In genomic region chr17:47518205-47518604, GRCm38 (mm10) we compare ENCODE assay signal across 7 mouse cellular contexts. TPM values are rescaled to one million over a fixed set of nuclear protein-coding genes. Genes with fewer than 3 reads are reported as not detected.
DNase-seq lines count a peak whose midpoint lies in the region; ATAC-seq and TF ChIP-seq lines count a peak whose summit lies in the region.

No protein-coding gene starts in this region.

- H3K27ac ChIP-seq in forebrain, postnatal 0 days (ENCODE audit: low read depth, low read length): no peak overlapping the region; the same call in 1 of the 2 replicates
- peak overlapping the region; percentile 88 for H3K27ac ChIP-seq in intestine, embryonic 16.5 days (ENCODE audit: low read length)
- peak overlapping the region; percentile 99 for H3K27ac ChIP-seq in stomach, embryonic 14.5 days (ENCODE audit: low read length)
- H3K27ac ChIP-seq in layer of hippocampus, adult 2 months: no peak overlapping the region

- no peaks in the 10 kb centered on the region for H3K9me3 ChIP-seq in forebrain, postnatal 0 days (ENCODE audit: low read length)
- no peaks in the 10 kb centered on the region for H3K9me3 ChIP-seq in intestine, embryonic 16.5 days (ENCODE audit: control insufficient read depth, low read length)
- H3K9me3 ChIP-seq in stomach, embryonic 14.5 days (ENCODE audit: control insufficient read depth, low read depth, low read length): no peaks in the 10 kb centered on the region

- TF ChIP-seq CTCF in forebrain, postnatal 0 days (IDR thresholded peaks at IDR 0.05; ENCODE audit: low read depth): no peak
- TF ChIP-seq CTCF in layer of hippocampus, adult 2 months (conservative IDR thresholded peaks at IDR 0.05): no peak

- peak; percentile 6 for DNase-seq in thymus, postnatal 0 days (ENCODE audit: low spot score)
- DNase-seq in thymus, adult 18-20 months: no peak
- DNase-seq in forebrain, postnatal 0 days: no peak
- DNase-seq in cerebellum, adult 18-20 months: no peak
- no peak for DNase-seq in layer of hippocampus, adult 2 months (ENCODE audit: low spot score in 2 of 2)

- 19% methylated on average over 8 of the region's 8 CpGs for WGBS in forebrain, postnatal 0 days
- 13% methylated on average over 8 of the region's 8 CpGs for WGBS in intestine, embryonic 16.5 days
- 16% methylated on average over 8 of the region's 8 CpGs for WGBS in stomach, embryonic 14.5 days

- no peaks in the 10 kb centered on the region for H3K36me3 ChIP-seq in forebrain, postnatal 0 days (ENCODE audit: insufficient read depth)
- H3K36me3 ChIP-seq in intestine, embryonic 16.5 days (ENCODE audit: control insufficient read depth, insufficient read depth, low read length): no peaks in the 10 kb centered on the region
- no peaks in the 10 kb centered on the region for H3K36me3 ChIP-seq in stomach, embryonic 14.5 days (ENCODE audit: control insufficient read depth, insufficient read depth, low read length)

- no peak overlapping the region for H3K4me2 ChIP-seq in forebrain, postnatal 0 days (ENCODE audit: low read depth)
- H3K4me2 ChIP-seq in intestine, embryonic 16.5 days (ENCODE audit: low read depth, low read length): 0 out of 2 replicates have a peak overlapping the region, but pooled peaks have one; percentile 11
- 0 out of 2 replicates have a peak overlapping the region, but pooled peaks have one; percentile 20 for H3K4me2 ChIP-seq in stomach, embryonic 14.5 days (replicated peaks; ENCODE audit: low read depth, low read length)

- 0 out of 2 replicates have a peak overlapping the region, but pooled peaks have one; percentile 6 for H3K9ac ChIP-seq in forebrain, postnatal 0 days
- peak overlapping the region; percentile 34 for H3K9ac ChIP-seq in intestine, embryonic 16.5 days (ENCODE audit: low read depth, low read length)
- no peak overlapping the region for H3K9ac ChIP-seq in stomach, embryonic 14.5 days (replicated peaks; ENCODE audit: low read depth, low read length)

- peaks cover 10% of the 10 kb centered on the region; the same call in 1 of the 2 replicates for H3K4me1 ChIP-seq in forebrain, postnatal 0 days (ENCODE audit: insufficient read depth)
- H3K4me1 ChIP-seq in intestine, embryonic 16.5 days (ENCODE audit: control insufficient read depth, insufficient read depth, low read length): peaks cover 45% of the 10 kb centered on the region
- H3K4me1 ChIP-seq in stomach, embryonic 14.5 days (ENCODE audit: control insufficient read depth, insufficient read depth, low read length): peaks cover 51% of the 10 kb centered on the region

- H3K27me3 ChIP-seq in forebrain, postnatal 0 days (ENCODE audit: insufficient read depth, low read length): no peaks in the 10 kb centered on the region
- no peaks in the 10 kb centered on the region for H3K27me3 ChIP-seq in intestine, embryonic 16.5 days (replicated peaks; ENCODE audit: control insufficient read depth, insufficient read depth, low read length)
- H3K27me3 ChIP-seq in stomach, embryonic 14.5 days (ENCODE audit: control insufficient read depth, insufficient read depth, low read length): no peaks in the 10 kb centered on the region

- H3K4me3 ChIP-seq in forebrain, postnatal 0 days (ENCODE audit: low read depth, low read length): no peak overlapping the region
- H3K4me3 ChIP-seq in intestine, embryonic 16.5 days (ENCODE audit: low read length): no peak overlapping the region
- H3K4me3 ChIP-seq in stomach, embryonic 14.5 days (ENCODE audit: low read depth, low read length): no peak overlapping the region
- H3K4me3 ChIP-seq in layer of hippocampus, adult 2 months: no peak overlapping the region

- ATAC-seq in forebrain, postnatal 0 days: no peak
- ATAC-seq in intestine, embryonic 16.5 days: peak; percentile 34
- peak; percentile 31 for ATAC-seq in stomach, embryonic 14.5 days (ENCODE audit: insufficient number of reproducible peaks, insufficient read depth, low FRiP score, low read depth)

RNA-seq across cellular contexts. Expression of gene Ccnd3, which starts 13.4 kb away (rescaled TPM):
- 1,113 and 1,146 TPM in 2 replicates for polyA plus RNA-seq in thymus, postnatal 0 days (2015; fragmentation: Nextera tagmentation; extraction: Ambion mirVana)
- total RNA-seq in forebrain, postnatal 0 days (2014; rRNA removed): 26.3 and 42.6 TPM in 2 replicates
- polyA plus RNA-seq in forebrain, postnatal 0 days (2015; fragmentation: Nextera tagmentation; extraction: Ambion mirVana): 54.0 and 59.6 TPM in 2 replicates
- polyA plus RNA-seq in intestine, embryonic 16.5 days (2015; fragmentation: Nextera tagmentation; extraction: Ambion mirVana): 371 and 393 TPM in 2 replicates
- 425 and 428 TPM in 2 replicates for polyA plus RNA-seq in stomach, embryonic 14.5 days (2014; fragmentation: Nextera tagmentation; extraction: Ambion mirVana)
- total RNA-seq in layer of hippocampus, adult 2 months (2021): 10 to 100 TPM; 33.9 to 41.8 TPM

RNA-seq across cellular contexts. Expression of gene Taf8, which starts 16.1 kb away (rescaled TPM):
- polyA plus RNA-seq in thymus, postnatal 0 days (2015; fragmentation: Nextera tagmentation; extraction: Ambion mirVana): 28.0 and 30.8 TPM in 2 replicates
- 17.4 and 17.9 TPM in 2 replicates for total RNA-seq in forebrain, postnatal 0 days (2014; rRNA removed)
- 8.8 and 10.8 TPM in 2 replicates for polyA plus RNA-seq in forebrain, postnatal 0 days (2015; fragmentation: Nextera tagmentation; extraction: Ambion mirVana)
- polyA plus RNA-seq in intestine, embryonic 16.5 days (2015; fragmentation: Nextera tagmentation; extraction: Ambion mirVana): 19.1 and 20.4 TPM in 2 replicates
- 24.5 and 27.3 TPM in 2 replicates for polyA plus RNA-seq in stomach, embryonic 14.5 days (2014; fragmentation: Nextera tagmentation; extraction: Ambion mirVana)
- 10 to 100 TPM; 20.5 to 26.2 TPM for total RNA-seq in layer of hippocampus, adult 2 months (2021)

Comparison
In these comparisons a context has a peak if more than half of its experiments do, and no peak if none do; other contexts are left out.
1. H3K27ac ChIP-seq: peak in intestine, embryonic 16.5 days (single experiment) and stomach, embryonic 14.5 days (single experiment); none in forebrain, postnatal 0 days (single experiment) and layer of hippocampus, adult 2 months (single experiment).